Mouse (Mus musculus) myocyte (in vitro differentiated cells): Measurements from ENCODE around the gene Tirap. TPM values are rescaled to one million over a fixed set of nuclear protein-coding genes. Genes with fewer than 3 reads are reported as not detected.
A peak's percentile ranks its signal among the peaks of the same experiment; 100 is the strongest.

Source experiments
- H3K27me3 ChIP-seq: one replicate; pipeline ENCODE4 v1.6.1; 2011; ENCODE audit not compliant: control insufficient read depth, insufficient read depth, insufficient read length
- H3K36me3 ChIP-seq: one replicate; pipeline ENCODE4 v1.6.1; 2011; ENCODE audit not compliant: control insufficient read depth, insufficient read depth
- H3K4me2 ChIP-seq: one replicate; pipeline ENCODE4 v1.6.1; 2011; ENCODE audit warnings: low read depth, control low read depth
- H3K4me3 ChIP-seq: one replicate; pipeline ENCODE4 v1.5.1; 2011; ENCODE audit warnings: mild to moderate bottlenecking, control low read depth, moderate library complexity
- H3K79me2 ChIP-seq: one replicate; pipeline ENCODE4 v1.6.1; 2011; ENCODE audit not compliant: control insufficient read depth, insufficient read depth
- H3ac ChIP-seq: one replicate; pipeline ENCODE4 v1.6.1; 2011; ENCODE audit not compliant: control insufficient read depth, insufficient read length
- CEBPB ChIP-seq: IDR thresholded peaks from 2 replicates; pipeline ENCODE4 v1.6.1; 2011; ENCODE audit warnings: mild to moderate bottlenecking, moderate library complexity; ENCODE audit not compliant: poor library complexity, insufficient read depth, severe bottlenecking
- E2F4 ChIP-seq: IDR thresholded peaks from one replicate; pipeline ENCODE4 v1.6.1; 2011; ENCODE audit warnings: mild to moderate bottlenecking, control low read depth, moderate library complexity; ENCODE audit not compliant: insufficient read depth
- MAX ChIP-seq: IDR thresholded peaks from one replicate; pipeline ENCODE4 v1.6.1; 2011; ENCODE audit warnings: low read depth, mild to moderate bottlenecking, control low read depth
- MYOD1 ChIP-seq, 3 experiments: IDR thresholded peaks; one replicate each; pipeline ENCODE4 v1.6.1; 2011; ENCODE audit warnings: control low read depth in 2 of 3, low read depth in 2 of 3, mild to moderate bottlenecking in 2 of 3, moderate library complexity in 1 of 3; ENCODE audit not compliant: insufficient read length in 2 of 3, control insufficient read depth in 1 of 3
- MYOG ChIP-seq, 3 experiments: IDR thresholded peaks; one replicate each; pipeline ENCODE4 v1.6.1; 2011; ENCODE audit warnings: control low read depth in 2 of 3, low read depth in 2 of 3, mild to moderate bottlenecking in 2 of 3; ENCODE audit not compliant: insufficient read length in 2 of 3, control insufficient read depth in 1 of 3, insufficient read depth in 1 of 3
- POLR2A ChIP-seq: IDR thresholded peaks from one replicate; pipeline ENCODE4 v1.6.1; 2011; ENCODE audit warnings: low read depth, mild to moderate bottlenecking, control low read depth, moderate library complexity; ENCODE audit not compliant: insufficient read length
- POLR2AphosphoS2 ChIP-seq: IDR thresholded peaks from one replicate; pipeline ENCODE4 v1.6.1; 2011; ENCODE audit warnings: low read depth, control low read depth; ENCODE audit not compliant: insufficient read length
- REST ChIP-seq: IDR thresholded peaks from one replicate; pipeline ENCODE4 v1.6.1; 2011; ENCODE audit warnings: mild to moderate bottlenecking, control low read depth, moderate library complexity; ENCODE audit not compliant: insufficient read depth, insufficient read length
- SRF ChIP-seq: IDR thresholded peaks from one replicate; pipeline ENCODE4 v1.6.1; 2011; ENCODE audit warnings: low read depth; ENCODE audit not compliant: control insufficient read depth, insufficient read length
- TCF12 ChIP-seq: IDR thresholded peaks from one replicate; pipeline ENCODE4 v1.6.1; 2011; ENCODE audit warnings: mild to moderate bottlenecking, control low read depth; ENCODE audit not compliant: poor library complexity, insufficient read depth, severe bottlenecking
- TCF3 ChIP-seq: IDR thresholded peaks from one replicate; pipeline ENCODE4 v1.6.1; 2011; ENCODE audit warnings: low read depth, control low read depth; ENCODE audit not compliant: insufficient read length
- USF1 ChIP-seq: IDR thresholded peaks from one replicate; pipeline ENCODE4 v1.6.1; 2011; ENCODE audit warnings: low read depth, mild to moderate bottlenecking, control low read depth, moderate library complexity
- polyA plus RNA-seq: library from polyadenylated mRNA; unstranded; fragments of >200 nt; fragmentation: generic; extraction: Trizol; gene quantifications from one replicate; pipeline ENCODE4 v1.2.1, GENCODE M21; 2012; ENCODE audit warnings: missing spikeins

Gene Tirap
- polyA plus RNA-seq, 1 experiment, result 5.0 TPM

DNA sequence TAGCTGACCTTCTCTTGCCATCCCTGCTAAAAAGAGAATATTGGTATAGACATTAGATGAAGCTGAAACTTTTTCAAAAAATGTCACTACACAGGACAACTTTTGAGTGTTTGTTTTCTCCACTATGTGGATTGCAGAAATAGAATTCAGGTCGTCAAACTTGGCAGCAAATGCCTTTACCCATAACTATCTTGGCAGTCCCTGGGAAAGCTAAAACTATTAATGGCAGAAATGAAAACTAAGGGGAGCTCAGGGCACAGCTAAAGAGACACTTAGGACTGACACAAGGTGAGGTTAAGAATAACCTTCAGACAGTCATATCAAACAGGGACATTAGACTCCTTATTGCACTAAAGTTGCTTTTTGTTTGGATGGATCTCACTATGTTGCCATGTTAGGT is 17.9 kb upstream of the Tirap start:
- TF ChIP-seq USF1, result no peak
- TF ChIP-seq TCF3, result no peak
- TF ChIP-seq SRF, result no peak
- no peak for TF ChIP-seq E2F4
- TF ChIP-seq MYOG (IDR thresholded peaks at IDR 0.05; ENCODE audit: control insufficient read depth in 1 of 3, insufficient read depth in 1 of 3, insufficient read length in 2 of 3, low read depth in 2 of 3), result no peak
- no peak for TF ChIP-seq POLR2AphosphoS2
- TF ChIP-seq POLR2A, result no peak
- H3K79me2 ChIP-seq, result no peaks in the 10 kb centered on the region
- no peak overlapping the region for H3ac ChIP-seq
- H3K27me3 ChIP-seq, result no peaks in the 10 kb centered on the region
- H3K4me3 ChIP-seq, result no peak overlapping the region
- no peak overlapping the region for H3K4me2 ChIP-seq
- H3K36me3 ChIP-seq, result peaks cover 36% of the 10 kb centered on the region

DNA sequence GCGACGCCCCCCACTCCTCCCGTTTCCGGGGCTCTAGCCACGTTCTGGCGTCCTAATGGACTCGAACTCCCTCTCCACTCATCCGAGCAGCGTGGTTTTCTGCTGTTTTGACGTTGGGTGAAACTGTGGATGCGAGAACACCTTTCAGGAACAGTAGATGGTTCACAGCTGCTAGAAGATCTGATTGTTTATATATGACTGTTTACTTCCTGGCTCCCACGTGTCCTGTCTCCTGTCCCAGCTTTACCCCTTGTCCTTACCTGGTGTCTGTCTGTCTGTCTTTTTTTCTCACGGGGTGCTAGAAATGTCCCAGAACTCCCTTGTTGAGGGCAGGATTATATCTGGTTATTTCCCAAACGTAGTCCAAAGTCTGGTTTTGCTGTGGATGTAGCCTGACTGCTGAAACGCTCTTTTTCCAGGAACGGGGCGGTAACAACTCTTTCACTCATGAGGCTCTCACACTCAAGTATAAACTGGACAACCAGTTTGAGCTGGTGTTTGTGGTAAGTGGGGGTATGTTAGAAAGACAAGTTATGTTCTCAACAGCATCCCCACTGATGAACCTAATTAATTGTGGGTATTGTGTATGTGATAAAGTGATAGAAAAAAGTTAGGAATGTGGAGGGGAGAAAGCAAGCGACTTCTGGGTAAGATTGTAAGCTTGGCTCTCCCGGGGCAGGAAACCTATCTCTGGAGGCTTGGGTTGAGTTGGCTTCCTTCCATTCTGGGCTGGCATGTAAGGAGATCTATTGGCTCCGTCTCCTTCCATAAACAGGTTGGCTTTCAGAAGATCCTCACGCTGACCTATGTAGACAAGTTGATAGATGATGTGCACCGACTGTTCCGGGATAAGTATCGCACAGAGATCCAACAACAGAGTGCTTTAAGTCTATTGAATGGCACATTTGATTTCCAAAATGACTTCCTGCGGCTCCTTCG is 11.8 kb upstream of the Tirap start:
- Histone ChIP-seq H3K79me2 (peaks cover 20% of the 10 kb centered on the region), H3K4me3 (peak overlapping the region; percentile 99), H3K36me3 (peaks cover 14% of the 10 kb centered on the region), H3K27me3 (no peaks in the 10 kb centered on the region), H3ac (peak overlapping the region; percentile 90), H3K4me2 (peak overlapping the region; percentile 72)
- TF ChIP-seq POLR2A (no peak), SRF (no peak), MAX (no peak), POLR2AphosphoS2 (no peak), CEBPB (no peak), TCF3 (no peak), TCF12 (no peak), MYOG (IDR thresholded peaks at IDR 0.05; ENCODE audit: control insufficient read depth in 1 of 3, insufficient read depth in 1 of 3, insufficient read length in 2 of 3, low read depth in 2 of 3) (no peak), REST (no peak), E2F4 (no peak), USF1 (no peak), MYOD1 (IDR thresholded peaks at IDR 0.05; ENCODE audit: control insufficient read depth in 1 of 3, insufficient read length in 2 of 3, low read depth in 2 of 3) (no peak)

DNA sequence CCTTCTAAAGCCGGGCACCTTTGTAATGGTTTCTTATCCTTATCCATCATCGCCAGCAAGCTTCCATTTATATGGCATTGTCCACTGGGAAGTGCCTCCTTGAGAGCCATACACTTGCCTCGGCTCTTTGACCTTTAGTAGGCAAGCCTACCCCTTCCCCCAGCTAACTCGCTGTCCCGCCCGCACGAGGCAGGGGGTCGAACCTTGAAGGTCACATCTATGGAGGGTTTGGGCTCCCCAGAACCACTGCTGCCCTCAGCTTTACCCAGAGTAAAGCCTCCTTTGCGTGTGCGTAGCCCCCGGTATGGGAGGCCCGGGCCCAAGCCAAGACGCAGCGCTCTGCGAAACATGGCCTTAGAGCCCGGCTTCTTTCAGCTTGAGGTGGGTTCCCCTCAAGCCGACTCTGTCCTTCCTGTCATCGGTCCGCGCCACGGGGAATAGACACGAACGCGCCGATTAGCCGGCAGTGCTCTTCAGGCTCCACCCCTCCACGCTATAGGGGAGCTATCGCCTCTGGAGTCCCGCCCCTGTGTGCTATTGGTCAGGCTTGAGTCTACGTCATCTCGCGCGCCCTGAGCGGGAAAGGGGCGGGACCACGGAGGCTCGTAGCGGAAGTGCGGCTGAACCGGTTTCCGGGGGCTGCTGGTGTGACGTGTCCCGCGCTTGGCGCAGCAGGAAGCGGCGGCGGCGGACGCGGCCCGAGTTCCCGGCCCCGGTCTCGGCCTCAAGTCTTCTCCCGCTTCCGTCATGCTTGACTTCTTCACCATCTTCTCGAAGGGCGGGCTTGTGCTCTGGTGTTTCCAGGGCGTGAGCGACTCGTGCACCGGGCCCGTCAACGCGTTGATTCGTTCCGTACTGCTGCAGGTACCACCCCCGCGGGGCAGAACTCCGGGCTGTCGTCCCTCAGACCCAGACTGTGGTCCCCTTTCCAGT is 10.7 kb upstream of the Tirap start, which contains the start of gene Foxred1:
TSS of gene Foxred1 (minus strand) at position 514 of the 933 bp plus-strand sequence.
- Histone ChIP-seq H3K79me2 (peaks cover 20% of the 10 kb centered on the region), H3K4me2 (peak within 1 kb of the TSS; percentile 96), H3ac (peak within 1 kb of the TSS; percentile 90), H3K27me3 (no peaks in the 10 kb centered on the region), H3K36me3 (peaks cover 14% of the 10 kb centered on the region), H3K4me3 (peak within 1 kb of the TSS; percentile 99)
- no peak for TF ChIP-seq TCF12
- no peak for TF ChIP-seq USF1
- TF ChIP-seq MYOD1 (IDR thresholded peaks at IDR 0.05; ENCODE audit: control insufficient read depth in 1 of 3, insufficient read length in 2 of 3, low read depth in 2 of 3), result no peak
- no peak for TF ChIP-seq CEBPB
- TF ChIP-seq MYOG (IDR thresholded peaks at IDR 0.05; ENCODE audit: control insufficient read depth in 1 of 3, insufficient read depth in 1 of 3, insufficient read length in 2 of 3, low read depth in 2 of 3), result no peak
- no peak for TF ChIP-seq TCF3
- TF ChIP-seq E2F4, result peak; percentile 39
- TF ChIP-seq MAX, result no peak
- TF ChIP-seq POLR2A, result peak; percentile 78
- peak; percentile 84 for TF ChIP-seq POLR2AphosphoS2
- no peak for TF ChIP-seq REST
- peak; percentile 33 for TF ChIP-seq SRF

DNA sequence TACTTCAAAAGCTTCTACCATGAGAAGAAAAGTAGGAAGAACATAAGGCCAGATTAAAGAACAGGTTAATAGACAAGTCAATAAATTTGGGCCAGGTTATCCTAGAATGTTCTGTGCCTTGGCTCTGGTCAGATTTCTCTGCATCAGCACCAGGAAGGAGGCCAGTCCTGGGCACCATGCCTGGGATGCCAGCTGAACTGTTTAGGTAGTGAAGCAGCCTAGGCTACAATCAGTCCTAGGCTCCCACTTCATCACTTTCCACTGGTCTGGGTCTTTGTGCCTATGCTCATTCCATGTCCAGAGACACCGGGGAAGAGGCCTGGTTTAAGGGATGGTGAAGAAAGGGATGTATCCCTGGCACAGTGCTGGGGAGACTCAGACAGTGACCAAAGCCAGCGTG is 4.3 kb upstream of the Tirap start:
- Histone ChIP-seq H3K4me2 (no peak overlapping the region), H3K4me3 (no peak overlapping the region), H3K27me3 (no peaks in the 10 kb centered on the region), H3K36me3 (no peaks in the 10 kb centered on the region), H3K79me2 (no peaks in the 10 kb centered on the region), H3ac (no peak overlapping the region)
- TF ChIP-seq REST, result no peak
- no peak for TF ChIP-seq TCF3
- TF ChIP-seq MAX, result no peak
- TF ChIP-seq POLR2A, result no peak
- no peak for TF ChIP-seq E2F4
- TF ChIP-seq MYOG (IDR thresholded peaks at IDR 0.05; ENCODE audit: control insufficient read depth in 1 of 3, insufficient read depth in 1 of 3, insufficient read length in 2 of 3, low read depth in 2 of 3), result no peak
- no peak for TF ChIP-seq CEBPB
- TF ChIP-seq SRF, result no peak
- no peak for TF ChIP-seq TCF12
- no peak for TF ChIP-seq POLR2AphosphoS2
- no peak for TF ChIP-seq USF1
- no peak for TF ChIP-seq MYOD1 (IDR thresholded peaks at IDR 0.05; ENCODE audit: control insufficient read depth in 1 of 3, insufficient read length in 2 of 3, low read depth in 2 of 3)
